Mouse (Mus musculus) liver, embryonic 14.5 days (tissue): ENCODE data around the gene Kif13a. TPM values are rescaled to one million over a fixed set of nuclear protein-coding genes. Genes with fewer than 3 reads are reported as not detected.

ENCODE experiments used
- ATAC-seq: fragments of 200-750 bp; cut with Nextera tagmentation; 2 replicates; pipeline ENCODE4 v1.8.0; 2017; ENCODE audit warnings: moderate number of reproducible peaks, mild to moderate bottlenecking, moderate library complexity; ENCODE audit not compliant: insufficient read depth
- DNase-seq, 3 experiments: peaks; one replicate each; pipeline ENCODE4 v3.0.0-alpha.2; 2012 to 2013; ENCODE audit warnings: low read depth in 3 of 3, low spot score in 3 of 3
- H3K27ac ChIP-seq: fragments of 300-500 bp; sonication (generic); 2 replicates; pipeline ENCODE4 v1.5.1; 2014; ENCODE audit warnings: moderate library complexity, mild to moderate bottlenecking, control low read depth, inconsistent platforms
- H3K27me3 ChIP-seq: fragments of 300-500 bp; sonication (generic); 2 replicates; pipeline ENCODE4 v1.6.1; 2014; ENCODE audit warnings: mild to moderate bottlenecking, low read length, moderate library complexity; ENCODE audit not compliant: control insufficient read depth, insufficient read depth
- H3K36me3 ChIP-seq: fragments of 300-500 bp; sonication (generic); replicated peaks from 2 replicates; pipeline ENCODE4 v1.6.1; 2014; ENCODE audit warnings: low read depth; ENCODE audit not compliant: control insufficient read depth, insufficient read depth
- H3K4me1 ChIP-seq, 2 experiments: fragments of 200-500 bp in 1 of 2; fragments of 300-500 bp in 1 of 2; sonication (generic) in 1 of 2; replicated peaks; 2 replicates each; pipeline ENCODE4 v1.6.1; 2012 to 2014; ENCODE audit warnings: antibody characterized with exemption in 1 of 2, inconsistent platforms in 1 of 2, low read length in 1 of 2; ENCODE audit not compliant: control insufficient read depth in 2 of 2, insufficient read depth in 2 of 2
- H3K4me2 ChIP-seq: fragments of 300-500 bp; sonication (generic); 2 replicates; pipeline ENCODE4 v1.6.1; 2014; ENCODE audit warnings: low read depth, mild to moderate bottlenecking, control low read depth, moderate library complexity
- H3K4me3 ChIP-seq, 2 experiments: fragments of 200-500 bp in 1 of 2; fragments of 300-500 bp in 1 of 2; sonication (generic) in 1 of 2; 2 replicates each; pipeline ENCODE4 v1.5.1; 2012 to 2014; ENCODE audit warnings: low read depth in 2 of 2, low read length in 2 of 2, mild to moderate bottlenecking in 2 of 2, control low read depth in 1 of 2, inconsistent platforms in 1 of 2, moderate library complexity in 1 of 2; ENCODE audit not compliant: insufficient read depth in 1 of 2
- H3K9ac ChIP-seq: fragments of 300-500 bp; sonication (generic); replicated peaks from 2 replicates; pipeline ENCODE4 v1.6.1; 2014; ENCODE audit warnings: mild to moderate bottlenecking, control low read depth, moderate library complexity
- H3K9me3 ChIP-seq: fragments of 300-500 bp; sonication (generic); 2 replicates; pipeline ENCODE4 v1.6.1; 2016; ENCODE audit warnings: low read length, mixed read lengths; ENCODE audit not compliant: control insufficient read depth
- CTCF ChIP-seq: IDR thresholded peaks from 2 replicates; pipeline ENCODE4 v1.5.1; 2016; ENCODE audit warnings: antibody characterized with exemption, low read depth, control low read depth
- EP300 ChIP-seq: IDR thresholded peaks from 2 replicates; pipeline ENCODE4 v1.6.1; 2016; ENCODE audit warnings: antibody characterized with exemption, low read depth
- WGBS: fragments of 180-500 bp; shearing (Covaris S2); extraction: QIAGEN DNeasy Blood & Tissue Kit; methylation state at CpG from one replicate; pipeline ENCODE4 v1.1.7; 2014; ENCODE audit not compliant: insufficient replicate concordance; 5-methylcytosine and 5-hydroxymethylcytosine counted together
- polyA plus RNA-seq, 2 experiments: library from polyadenylated mRNA; depleted of rRNA in 1 of 2; stranded (reverse) in 1 of 2; unstranded in 1 of 2; fragments of >200 nt; fragmentation: Nextera tagmentation in 1 of 2; extraction: Ambion mirVana in 1 of 2; gene quantifications; 2 replicates each; pipeline versions ENCODE4 v1.2.1 to v1.2.3; 2012 to 2014

The Kif13a gene
- polyA plus RNA-seq, 2 experiments: 2.1 to 3.1 TPM

GRCm38 (mm10) chr13:46888150-46888683 lies 41.5 kb downstream of the Kif13a start:
- H3K4me2 ChIP-seq: no peak overlapping the region
- no peaks in the 10 kb centered on the region for H3K36me3 ChIP-seq
- no peak for DNase-seq
- TF ChIP-seq CTCF: no peak
- TF ChIP-seq EP300: no peak
- H3K9ac ChIP-seq: no peak overlapping the region
- H3K4me3 ChIP-seq: no peak overlapping the region
- 74% methylated on average over 12 of the region's 12 CpGs for WGBS
- no peaks in the 10 kb centered on the region for H3K9me3 ChIP-seq
- ATAC-seq: no peak
- H3K27ac ChIP-seq: no peak overlapping the region
- peaks cover 0 to 16% of the 10 kb centered on the region in 2 experiments; a peak in 2 of 4 replicates for H3K4me1 ChIP-seq
- H3K27me3 ChIP-seq: no peaks in the 10 kb centered on the region

- H3K4me1 ChIP-seq: peaks cover 0 to 16% of the 10 kb centered on the region in 2 experiments; a peak in 2 of 4 replicates
- no peaks in the 10 kb centered on the region for H3K9me3 ChIP-seq
- 78% methylated on average over 10 of the region's 10 CpGs for WGBS
- TF ChIP-seq EP300 (no peak), CTCF (no peak)
- H3K27me3 ChIP-seq: no peaks in the 10 kb centered on the region
- no peak for ATAC-seq
- H3K4me3 ChIP-seq: no peak overlapping the region
- DNase-seq: no peak
- H3K9ac ChIP-seq: no peak overlapping the region
- H3K36me3 ChIP-seq: no peaks in the 10 kb centered on the region
- H3K27ac ChIP-seq: no peak overlapping the region
- no peak overlapping the region for H3K4me2 ChIP-seq
These were observed 43.0 kb downstream of the Kif13a start for GRCm38 (mm10) chr13:46886497-46887261.

- ATAC-seq (no peak), DNase-seq (no peak)
- Histone ChIP-seq H3K9ac (no peak overlapping the region), H3K4me3 (no peak overlapping the region), H3K4me2 (no peak overlapping the region), H3K27me3 (no peaks in the 10 kb centered on the region), H3K36me3 (no peaks in the 10 kb centered on the region), H3K9me3 (no peaks in the 10 kb centered on the region), H3K4me1 (peaks cover 0 to 16% of the 10 kb centered on the region in 2 experiments; a peak in 2 of 4 replicates), H3K27ac (no peak overlapping the region)
- 46% methylated on average over 5 of the region's 5 CpGs for WGBS
- TF ChIP-seq CTCF (no peak), EP300 (no peak)
These were observed 44.0 kb downstream of the Kif13a start for GRCm38 (mm10) chr13:46885759-46886060.

- DNase-seq (no peak), ATAC-seq (no peak)
- WGBS: 69% methylated on average over 26 of the region's 26 CpGs
- H3K27me3 ChIP-seq: no peaks in the 10 kb centered on the region
- H3K4me3 ChIP-seq: no peak overlapping the region
- no peaks in the 10 kb centered on the region for H3K36me3 ChIP-seq
- peaks cover 0 to 16% of the 10 kb centered on the region in 2 experiments; a peak in 2 of 4 replicates for H3K4me1 ChIP-seq
- no peak overlapping the region for H3K27ac ChIP-seq
- no peak overlapping the region for H3K9ac ChIP-seq
- no peak overlapping the region for H3K4me2 ChIP-seq
- no peaks in the 10 kb centered on the region for H3K9me3 ChIP-seq
- TF ChIP-seq EP300 (no peak), CTCF (no peak)
These were observed 44.5 kb downstream of the Kif13a start for GRCm38 (mm10) chr13:46884898-46885758.

- no peak for DNase-seq
- H3K27ac ChIP-seq: no peak overlapping the region
- 70% methylated on average over 3 of the region's 3 CpGs for WGBS
- no peaks in the 10 kb centered on the region for H3K9me3 ChIP-seq
- TF ChIP-seq CTCF: no peak
- TF ChIP-seq EP300: no peak
- H3K4me1 ChIP-seq: peaks cover 0 to 16% of the 10 kb centered on the region in 2 experiments; a peak in 2 of 4 replicates
- no peaks in the 10 kb centered on the region for H3K36me3 ChIP-seq
- no peak overlapping the region for H3K4me3 ChIP-seq
- no peak overlapping the region for H3K9ac ChIP-seq
- H3K27me3 ChIP-seq: no peaks in the 10 kb centered on the region
- no peak overlapping the region for H3K4me2 ChIP-seq
- ATAC-seq: no peak
These were observed 45.7 kb downstream of the Kif13a start for GRCm38 (mm10) chr13:46883976-46884375.
